Mouse (Mus musculus) MEL (cell line): ENCODE results near the gene Crip2. TPM values are rescaled to one million over a fixed set of nuclear protein-coding genes. Genes with fewer than 3 reads are reported as not detected.
A peak's percentile ranks its signal among the peaks of the same experiment; 100 is the strongest.

Experiments used
- DNase-seq: peaks from one replicate; pipeline ENCODE4 v3.0.0; 2011; ENCODE audit warnings: low read depth, low spot score
- H3K27ac ChIP-seq: 2 replicates; pipeline ENCODE4 v1.5.1; 2012; ENCODE audit warnings: low read depth, mild to moderate bottlenecking, control low read depth, low read length, moderate library complexity; ENCODE audit not compliant: control insufficient read depth
- H3K27me3 ChIP-seq, 2 experiments: fragments of 150-350 bp in 1 of 2; sonication (generic) in 1 of 2; 2 replicates each; pipeline ENCODE4 v1.6.1; 2012; ENCODE audit warnings: low read length in 2 of 2, mild to moderate bottlenecking in 2 of 2, improper control_type of control experiment in 1 of 2, moderate library complexity in 1 of 2; ENCODE audit not compliant: insufficient read depth in 2 of 2, control insufficient read depth in 1 of 2
- H3K36me3 ChIP-seq, 2 experiments: 2 replicates each; pipeline ENCODE4 v1.6.1; 2012 to 2014; ENCODE audit warnings: low read length in 2 of 2, improper control_type of control experiment in 1 of 2, inconsistent platforms in 1 of 2, mild to moderate bottlenecking in 1 of 2; ENCODE audit not compliant: insufficient read depth in 2 of 2, control insufficient read depth in 1 of 2
- H3K4me1 ChIP-seq, 2 experiments: fragments of 150-350 bp in 1 of 2; sonication (generic) in 1 of 2; 2 replicates each; pipeline ENCODE4 v1.6.1; 2012; ENCODE audit warnings: low read length in 2 of 2, improper control_type of control experiment in 1 of 2, mild to moderate bottlenecking in 1 of 2; ENCODE audit not compliant: insufficient read depth in 2 of 2, control insufficient read depth in 1 of 2
- H3K4me3 ChIP-seq, 2 experiments: fragments of 150-350 bp in 1 of 2; sonication (generic) in 1 of 2; 2 replicates each; pipeline ENCODE4 v1.5.1; 2012; ENCODE audit warnings: low read depth in 2 of 2, low read length in 2 of 2, mild to moderate bottlenecking in 2 of 2, moderate library complexity in 2 of 2, control low read depth in 1 of 2, improper control_type of control experiment in 1 of 2; ENCODE audit not compliant: control insufficient read depth in 1 of 2, insufficient read depth in 1 of 2
- H3K79me2 ChIP-seq: 2 replicates; pipeline ENCODE4 v1.6.1; 2012; ENCODE audit warnings: mild to moderate bottlenecking, low read length, moderate library complexity; ENCODE audit not compliant: control insufficient read depth, poor library complexity, insufficient read depth
- H3K9ac ChIP-seq: 2 replicates; pipeline ENCODE4 v1.6.1; 2012; ENCODE audit warnings: low read depth, mild to moderate bottlenecking, control low read depth, low read length, moderate library complexity; ENCODE audit not compliant: control insufficient read depth, poor library complexity, severe bottlenecking
- H3K9me3 ChIP-seq: fragments of 150-350 bp; sonication (generic); replicated peaks from 2 replicates; pipeline ENCODE4 v1.6.1; 2012; ENCODE audit warnings: mild to moderate bottlenecking, low read length, improper control_type of control experiment, moderate library complexity; ENCODE audit not compliant: insufficient read depth
- BHLHE40 ChIP-seq: IDR thresholded peaks from 2 replicates; pipeline ENCODE4 v1.6.1; 2012; ENCODE audit warnings: low read depth, mild to moderate bottlenecking, inconsistent platforms, low read length, improper control_type of control experiment, borderline replicate concordance
- CHD1 ChIP-seq: IDR thresholded peaks from 2 replicates; pipeline ENCODE4 v1.6.1; 2012; ENCODE audit warnings: low read depth, mild to moderate bottlenecking, inconsistent platforms, low read length, improper control_type of control experiment
- CHD2 ChIP-seq: IDR thresholded peaks from 2 replicates; pipeline ENCODE4 v1.6.1; 2011; ENCODE audit warnings: low read length, improper control_type of control experiment
- CTCF ChIP-seq, 3 experiments: IDR thresholded peaks in 2 of 3; conservative IDR thresholded peaks in 1 of 3; 2 replicates each; pipeline ENCODE4 v1.5.1; 2011 to 2012; ENCODE audit warnings: low read length in 3 of 3, low read depth in 2 of 3, mild to moderate bottlenecking in 2 of 3, improper control_type of control experiment in 1 of 3, inconsistent platforms in 1 of 3, mixed read lengths in 1 of 3, moderate library complexity in 1 of 3; ENCODE audit not compliant: control insufficient read depth in 1 of 3, insufficient read depth in 1 of 3, poor library complexity in 1 of 3, severe bottlenecking in 1 of 3
- E2F4 ChIP-seq: IDR thresholded peaks from 2 replicates; pipeline ENCODE4 v1.6.1; 2011; ENCODE audit warnings: low read depth, low read length, improper control_type of control experiment, borderline replicate concordance
- ELF1 ChIP-seq: IDR thresholded peaks from 2 replicates; pipeline ENCODE4 v1.6.1; 2014; ENCODE audit warnings: low read depth, mild to moderate bottlenecking, inconsistent platforms, low read length, improper control_type of control experiment, moderate library complexity
- EP300 ChIP-seq, 2 experiments: IDR thresholded peaks; 2 replicates each; pipeline ENCODE4 v1.6.1; 2011; ENCODE audit warnings: improper control_type of control experiment in 2 of 2, low read length in 2 of 2, low read depth in 1 of 2, mild to moderate bottlenecking in 1 of 2
- GABPA ChIP-seq: IDR thresholded peaks from 2 replicates; pipeline ENCODE4 v1.6.1; 2012; ENCODE audit warnings: low read depth, mild to moderate bottlenecking, inconsistent platforms, low read length, improper control_type of control experiment, moderate library complexity
- GATA1 ChIP-seq: IDR thresholded peaks from 2 replicates; pipeline ENCODE4 v1.6.1; 2011; ENCODE audit warnings: low read depth, low read length, improper control_type of control experiment
- MAFK ChIP-seq: IDR thresholded peaks from 2 replicates; pipeline ENCODE4 v1.6.1; 2011; ENCODE audit warnings: low read depth, mild to moderate bottlenecking, low read length, improper control_type of control experiment, borderline replicate concordance
- MAZ ChIP-seq: IDR thresholded peaks from 2 replicates; pipeline ENCODE4 v1.6.1; 2012; ENCODE audit warnings: low read depth, mild to moderate bottlenecking, inconsistent platforms, low read length, improper control_type of control experiment
- MEF2A ChIP-seq: IDR thresholded peaks from 2 replicates; pipeline ENCODE4 v1.6.1; 2014; ENCODE audit warnings: low read depth, mild to moderate bottlenecking, inconsistent platforms, low read length, improper control_type of control experiment; ENCODE audit not compliant: poor library complexity, insufficient replicate concordance, severe bottlenecking; ENCODE audit errors: extremely low read depth
- MXI1 ChIP-seq: IDR thresholded peaks from 2 replicates; pipeline ENCODE4 v1.6.1; 2011; ENCODE audit warnings: mild to moderate bottlenecking, low read depth, low read length, improper control_type of control experiment
- MYB ChIP-seq: IDR thresholded peaks from 2 replicates; pipeline ENCODE4 v1.6.1; 2011; ENCODE audit warnings: mild to moderate bottlenecking, low read depth, low read length, improper control_type of control experiment
- MYC ChIP-seq: IDR thresholded peaks from 2 replicates; pipeline ENCODE4 v1.6.1; 2011; ENCODE audit warnings: low read depth, mild to moderate bottlenecking, low read length, improper control_type of control experiment, moderate library complexity
- POLR2A ChIP-seq, 2 experiments: IDR thresholded peaks; 2 replicates each; pipeline ENCODE4 v1.6.1; 2011 to 2012; ENCODE audit warnings: low read length in 2 of 2, mild to moderate bottlenecking in 2 of 2, control low read depth in 1 of 2, improper control_type of control experiment in 1 of 2, low read depth in 1 of 2, moderate library complexity in 1 of 2; ENCODE audit not compliant: control insufficient read depth in 1 of 2, insufficient read depth in 1 of 2, poor library complexity in 1 of 2
- RAD21 ChIP-seq: IDR thresholded peaks from 2 replicates; pipeline ENCODE4 v1.6.1; 2011; ENCODE audit warnings: mild to moderate bottlenecking, low read depth, low read length, improper control_type of control experiment
- SIN3A ChIP-seq: IDR thresholded peaks from 2 replicates; pipeline ENCODE4 v1.6.1; 2012; ENCODE audit warnings: low read length, improper control_type of control experiment, inconsistent platforms
- TBP ChIP-seq: IDR thresholded peaks from 2 replicates; pipeline ENCODE4 v1.8.0; 2011; ENCODE audit warnings: low read depth, low read length, improper control_type of control experiment
- TCF12 ChIP-seq: IDR thresholded peaks from 2 replicates; pipeline ENCODE4 v1.6.1; 2014; ENCODE audit warnings: low read depth, mild to moderate bottlenecking, inconsistent platforms, low read length, improper control_type of control experiment, moderate library complexity
- ZMIZ1 ChIP-seq: IDR thresholded peaks from 2 replicates; pipeline ENCODE4 v1.6.1; 2012; ENCODE audit warnings: low read depth, mild to moderate bottlenecking, inconsistent platforms, low read length, improper control_type of control experiment, moderate library complexity
- polyA plus RNA-seq, 2 experiments: library from polyadenylated mRNA; stranded (reverse) in 1 of 2; unstranded in 1 of 2; fragments of >175 nt in 1 of 2; fragments of >200 nt in 1 of 2; gene quantifications; 2 replicates each; pipeline versions ENCODE4 v1.2.1 to v1.2.4; 2012; ENCODE audit warnings: low replicate concordance in 2 of 2, low read depth in 1 of 2; ENCODE audit not compliant: insufficient read length in 2 of 2, insufficient read depth in 1 of 2, missing spikeins in 1 of 2
- total RNA-seq: library from RNA; depleted of rRNA; stranded (reverse); fragments of 300-350 nt; gene quantifications from 2 replicates; pipeline ENCODE4 v1.2.3, GENCODE M21; 2012

Crip2 gene
- total and polyA plus RNA-seq, 3 experiments, result 65.2 to 261 TPM; not detected in 1

DNA sequence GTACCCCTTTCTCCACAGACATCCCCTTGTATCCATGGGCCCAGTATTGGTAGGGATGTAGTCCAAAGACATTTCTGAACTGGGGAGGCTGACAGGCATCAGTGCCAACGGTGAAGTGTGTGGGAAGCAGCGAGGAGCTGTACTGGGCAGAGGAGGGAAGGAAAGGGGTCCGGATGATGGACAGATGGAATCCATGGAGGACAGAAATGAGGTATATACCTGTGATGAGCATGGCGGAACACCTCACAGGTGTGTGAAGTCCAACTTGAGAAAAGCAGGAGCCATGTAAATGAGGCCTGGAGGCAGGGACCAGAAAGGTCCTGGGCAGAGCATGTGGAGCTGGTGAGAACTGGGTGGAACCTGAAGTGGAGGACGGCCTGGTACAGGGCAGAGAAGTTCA is 5.6 kb downstream of the Crip2 start:
- Histone ChIP-seq H3K27ac (no peak overlapping the region), H3K4me1 (peaks cover 10 to 32% of the 10 kb centered on the region in 2 experiments; a peak in 3 of 4 replicates), H3K79me2 (peaks cover 2% of the 10 kb centered on the region; the same call in 1 of the 2 replicates), H3K4me3 (no peak overlapping the region)
- TF ChIP-seq CHD1 (no peak), RAD21 (no peak), E2F4 (no peak), MAZ (no peak), EP300 (IDR thresholded peaks at IDR 0.05; ENCODE audit: low read depth in 1 of 2, low read length in 2 of 2) (no peak), CHD2 (no peak), MYB (no peak), SIN3A (no peak), TBP (no peak), MYC (no peak), GATA1 (no peak), MEF2A (no peak), MAFK (no peak), GABPA (no peak), BHLHE40 (no peak), ELF1 (no peak)
- TF ChIP-seq, all 39 proteins: peak for 0
- no peak overlapping the region for H3K9ac ChIP-seq
- H3K36me3 ChIP-seq, result peaks cover 0 to 12% of the 10 kb centered on the region in 2 experiments; a peak in 2 of 4 replicates
- no peak for DNase-seq
- H3K27me3 ChIP-seq, result no peaks in the 10 kb centered on the region
- H3K9me3 ChIP-seq, result no peaks in the 10 kb centered on the region

DNA sequence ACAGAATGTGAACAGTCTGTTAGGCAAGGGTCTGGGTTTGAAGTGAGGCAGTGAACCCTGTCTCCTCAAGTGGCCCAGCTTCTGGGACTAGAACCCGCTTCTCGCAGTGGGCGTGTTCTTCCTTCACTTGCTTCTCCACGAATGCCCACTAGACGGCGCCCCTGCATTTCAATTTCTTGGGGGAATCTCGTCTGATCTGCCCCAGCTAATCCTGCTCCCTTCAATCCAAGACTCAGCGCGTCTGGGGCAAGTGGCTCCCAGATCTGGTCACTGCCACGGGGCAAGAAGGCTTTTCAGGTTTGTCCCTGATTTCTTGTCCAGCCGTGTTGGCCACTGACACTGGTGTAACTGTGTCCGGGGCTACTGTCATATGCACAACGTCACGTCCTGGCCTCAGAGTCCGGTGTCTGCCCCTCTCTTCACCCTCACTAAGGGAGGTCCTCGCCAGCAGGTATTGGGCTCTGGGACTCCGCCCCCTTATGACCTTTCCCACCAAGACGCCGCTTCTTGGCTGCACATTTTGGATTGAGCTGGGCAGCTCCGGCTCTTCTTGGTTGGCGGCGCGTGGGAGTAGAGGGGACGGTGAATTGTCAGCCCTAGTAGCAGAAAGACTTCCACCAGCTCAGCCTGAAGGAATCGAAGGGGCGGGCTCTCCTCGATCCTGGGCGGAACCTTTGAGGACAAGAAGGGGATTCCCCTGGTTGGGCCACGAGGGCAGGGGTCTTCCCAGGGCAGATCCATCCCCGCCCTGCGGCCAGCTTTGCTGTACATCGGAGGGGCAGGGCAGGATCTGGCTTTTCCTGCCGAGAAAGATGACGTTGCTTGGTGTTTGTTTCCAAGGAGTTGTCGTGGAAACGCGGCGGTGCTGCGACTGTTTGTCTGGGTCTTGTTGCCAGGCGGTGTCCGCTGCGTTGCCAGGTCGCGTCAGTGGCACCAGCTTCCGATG is 6.3 kb downstream of the Crip2 start, which contains the start of gene Crip1:
Gene Crip1, plus strand, starts transcription at position 205 of the 946 bp plus-strand sequence.
- H3K9ac ChIP-seq, result no peak within 1 kb of the TSS
- H3K4me3 ChIP-seq, result no peak within 1 kb of the TSS
- H3K79me2 ChIP-seq, result 0 out of 2 replicates have a peak, but pooled peaks cover 2% of the 10 kb centered on the region
- H3K36me3 ChIP-seq, result peaks cover 0 to 13% of the 10 kb centered on the region in 2 experiments; a peak in 2 of 4 replicates
- H3K9me3 ChIP-seq, result no peaks in the 10 kb centered on the region
- TF ChIP-seq ZMIZ1 (no peak), CTCF (IDR thresholded peaks at IDR 0.05 in 2 of 3, conservative IDR thresholded peaks at IDR 0.05 in 1 of 3; ENCODE audit: control insufficient read depth in 1 of 3, insufficient read depth in 1 of 3, low read depth in 2 of 3, low read length in 3 of 3, poor library complexity in 1 of 3, severe bottlenecking in 1 of 3) (peak in 1 of 3 experiments; percentile 100; a peak in 2 of 6 replicates), MXI1 (0 out of 2 replicates have a peak, but pooled peaks have one; percentile 59), TCF12 (no peak), TBP (0 out of 2 replicates have a peak, but pooled peaks have one; percentile 37), POLR2A (IDR thresholded peaks at IDR 0.05; ENCODE audit: control insufficient read depth in 1 of 2, insufficient read depth in 1 of 2, low read depth in 1 of 2, low read length in 2 of 2, poor library complexity in 1 of 2) (peak in 1 of 2 experiments; percentile 32; a peak in 1 of 4 replicates), GABPA (no peak), ELF1 (no peak), EP300 (IDR thresholded peaks at IDR 0.05; ENCODE audit: low read depth in 1 of 2, low read length in 2 of 2) (no peak), MYB (no peak)
- TF ChIP-seq, all 39 proteins: peak for 4
- DNase-seq, result peak; percentile 92
- H3K4me1 ChIP-seq, result peaks cover 12 to 32% of the 10 kb centered on the region in 2 experiments
- H3K27ac ChIP-seq, result no peak within 1 kb of the TSS
- H3K27me3 ChIP-seq, result no peaks in the 10 kb centered on the region
